Mouse (Mus musculus): ENCODE data around the gene Fahd1. TPM values are rescaled to one million over a fixed set of nuclear protein-coding genes. Genes with fewer than 3 reads are reported as not detected.

Fahd1 gene
- total RNA-seq, 4 experiments from 2014 or later = 26.4 to 36.0 (median 32.1) TPM

- DNase-seq = no peak
These were observed 2.8 kb downstream of the Fahd1 start for GRCm38 (mm10) chr17:24847386-24847785.

DNA sequence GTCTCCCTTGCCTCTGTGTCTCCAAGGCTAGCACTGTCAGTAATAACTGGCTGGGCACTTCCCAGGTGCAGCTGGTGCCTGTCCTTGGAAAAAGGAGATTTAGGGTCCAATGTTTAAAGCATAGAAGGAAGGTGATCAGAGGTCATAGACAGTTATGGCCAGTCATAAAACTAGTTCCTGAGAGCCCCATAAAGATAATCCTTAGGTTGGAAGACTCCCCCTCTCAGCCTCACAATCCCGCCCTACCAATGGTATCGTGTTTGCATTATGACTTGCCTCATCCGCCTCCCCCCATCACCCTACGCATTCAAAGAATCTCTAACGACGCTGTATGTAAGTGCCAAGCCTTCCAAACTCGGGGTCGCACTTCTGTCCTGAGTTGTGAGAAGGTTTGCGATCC lies 5.6 kb downstream of the Fahd1 start:
- DNase-seq = no peak

DNA sequence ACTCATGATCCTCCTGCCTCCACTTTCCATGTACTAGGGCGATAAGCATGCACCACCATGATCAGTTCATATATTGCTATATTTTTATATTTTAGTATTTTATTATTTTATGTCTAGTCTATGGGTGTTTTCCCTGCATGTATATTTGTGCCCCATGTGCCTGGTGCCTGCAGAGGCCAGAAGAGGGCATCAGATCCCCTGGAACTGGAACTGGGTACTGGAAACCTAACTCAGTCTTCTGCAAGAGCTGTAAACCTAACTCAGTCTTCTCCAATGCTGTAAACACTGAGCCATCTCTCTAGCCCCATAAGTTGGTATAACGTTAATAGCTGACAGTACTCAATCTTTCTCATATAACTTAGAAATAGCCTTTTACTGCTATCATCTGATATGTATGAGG lies 7.5 kb downstream of the Fahd1 start:
- DNase-seq = no peak

DNA sequence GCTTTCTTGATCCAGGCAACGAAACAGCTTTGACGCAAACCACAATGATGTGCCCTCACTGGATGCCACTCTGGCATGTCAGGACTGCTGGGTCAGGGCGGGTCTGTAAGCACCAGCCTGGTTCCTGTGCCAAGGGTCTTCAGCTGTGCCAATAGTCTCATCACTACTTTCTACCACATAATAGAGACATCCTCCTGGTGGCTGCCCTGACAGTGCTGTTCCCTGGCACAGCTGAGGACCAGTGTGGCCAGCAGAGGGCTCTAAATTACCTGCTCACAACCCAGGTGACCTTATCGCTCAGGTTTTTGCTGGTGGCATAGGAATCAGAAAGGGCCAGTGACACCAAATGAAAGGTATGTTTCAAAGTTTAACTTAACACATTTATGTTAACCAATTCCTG lies 9.0 kb downstream of the Fahd1 start:
- no peak for DNase-seq

GRCm38 (mm10) chr17:24840341-24840740 lies 9.8 kb downstream of the Fahd1 start:
- no peak for DNase-seq

DNA sequence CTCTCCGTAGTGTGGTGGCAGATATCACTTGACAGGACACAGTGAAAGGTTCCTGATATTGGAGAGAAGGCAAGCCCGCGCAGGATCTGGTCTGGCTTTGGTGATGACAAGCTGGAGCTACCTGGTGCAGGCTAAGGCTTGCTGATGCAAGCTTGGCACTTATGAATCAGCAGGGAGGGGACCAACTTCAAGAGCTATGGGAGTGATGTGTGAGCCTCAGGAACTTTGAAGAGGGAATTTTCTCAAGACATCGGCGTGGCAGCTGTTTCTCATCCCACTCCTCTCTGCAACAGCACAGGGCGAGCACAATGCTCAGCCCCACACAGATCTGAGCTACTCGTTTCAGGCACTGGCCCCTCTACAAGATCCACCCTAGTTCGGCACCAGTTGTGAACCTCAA lies 10.3 kb downstream of the Fahd1 start, which contains the start of gene Hagh:
TSS of gene Hagh (plus strand) at position 302 of the 400 bp plus-strand sequence.
- DNase-seq = no peak

DNA sequence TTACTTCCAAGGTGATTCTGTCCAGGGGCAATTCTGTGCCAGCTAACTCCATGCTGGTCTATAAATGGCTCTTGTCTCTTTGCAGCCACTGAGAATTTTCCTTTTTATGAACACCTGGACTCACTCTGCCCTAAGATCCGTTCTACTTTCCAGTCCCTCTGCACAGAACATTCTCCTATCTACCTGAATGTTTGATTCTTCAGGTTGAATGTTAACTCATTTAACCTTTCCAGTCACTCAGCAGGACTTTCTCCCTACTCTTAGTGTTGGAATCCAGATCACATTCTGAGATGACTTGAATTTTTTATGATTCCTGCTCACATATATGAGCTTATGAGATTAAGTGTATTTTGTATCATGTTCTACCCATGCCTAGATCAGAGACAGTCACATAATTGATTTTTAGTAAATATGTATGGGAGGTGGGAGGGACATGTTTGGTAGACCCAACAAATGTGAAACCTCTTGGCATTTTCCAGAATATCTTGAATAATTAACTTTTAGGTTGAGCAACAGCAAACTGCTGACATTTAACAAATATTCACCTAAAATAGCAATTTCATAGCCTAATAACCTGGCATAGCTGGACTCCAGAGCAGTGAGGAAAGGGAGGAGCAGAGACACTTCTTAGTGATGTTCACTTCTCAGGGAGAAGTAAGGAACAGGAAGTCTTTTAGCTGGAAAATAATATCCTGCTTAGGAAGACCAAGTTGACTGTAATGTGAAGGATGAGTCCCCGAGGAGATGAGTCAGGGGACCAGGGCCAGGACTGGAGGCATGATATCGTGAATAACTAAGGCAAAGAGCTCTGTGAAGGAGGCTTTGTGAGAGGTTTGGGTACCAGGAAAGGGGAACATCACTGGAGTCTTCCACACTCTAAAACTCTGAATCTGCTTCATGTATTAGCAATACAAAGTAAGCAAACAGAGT lies 28.5 kb downstream of the Fahd1 start:
- no peak for DNase-seq

DNA sequence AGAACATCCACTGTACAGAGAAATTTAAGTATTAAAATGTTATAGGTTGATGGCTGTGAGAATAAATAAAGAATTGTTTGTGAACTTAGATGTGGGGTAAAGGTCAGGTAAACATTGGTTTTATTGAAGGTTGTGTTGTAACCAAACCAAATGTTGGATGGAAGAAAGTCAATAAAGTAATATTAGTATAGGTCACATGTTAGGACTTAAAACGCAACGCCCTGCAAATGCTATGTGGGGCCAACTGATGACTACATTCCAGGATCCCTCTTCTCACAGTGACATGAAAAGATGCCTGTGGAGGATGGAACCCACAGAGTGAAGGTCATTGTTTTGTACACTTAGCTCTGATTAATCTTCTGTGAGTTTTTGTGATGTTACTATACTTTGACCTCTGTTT lies 30.7 kb downstream of the Fahd1 start:
- no peak for DNase-seq

DNA sequence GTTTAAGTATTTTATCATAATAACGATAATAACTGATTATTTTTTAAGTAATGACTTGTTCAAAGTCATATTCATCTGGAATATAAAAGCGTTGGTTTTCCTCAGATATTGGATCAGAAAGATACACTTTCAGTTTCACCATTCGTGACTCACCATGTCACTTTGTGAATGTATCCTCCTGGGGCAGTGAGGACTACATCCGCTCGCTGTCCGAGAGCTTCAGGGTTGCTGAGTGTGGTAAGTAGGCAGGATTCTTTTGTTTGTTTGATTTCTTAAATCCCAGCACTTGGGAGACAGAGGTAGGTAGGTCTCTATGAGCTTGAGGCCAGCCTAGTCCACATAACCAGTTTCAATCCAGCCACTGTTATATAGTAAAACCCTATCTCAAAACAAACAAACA lies 32.0 kb downstream of the Fahd1 start:
- DNase-seq = no peak

DNA sequence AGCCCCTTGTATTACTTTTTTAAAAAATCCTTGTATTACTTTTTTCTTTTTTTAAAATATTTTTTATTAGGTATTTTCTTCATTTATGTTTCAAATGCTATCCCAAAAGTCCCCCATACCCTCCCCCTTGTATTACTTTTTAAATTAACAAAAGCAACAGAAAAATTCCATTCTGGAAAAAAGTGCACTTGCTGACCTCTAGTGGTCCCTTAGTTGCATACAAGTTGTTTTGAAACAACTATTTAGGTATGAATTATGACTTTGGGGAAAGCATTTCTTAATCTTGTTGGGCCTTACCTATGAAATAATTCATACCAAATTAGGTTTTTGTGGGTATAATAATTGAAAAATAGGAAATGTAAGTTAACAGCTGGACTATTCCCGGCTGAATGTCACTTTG lies 32.7 kb downstream of the Fahd1 start:
- DNase-seq = no peak

- DNase-seq = no peak
These were observed 34.9 kb downstream of the Fahd1 start for GRCm38 (mm10) chr17:24815256-24815655.

GRCm38 (mm10) chr17:24812215-24812614 lies 37.9 kb downstream of the Fahd1 start:
- no peak for DNase-seq

GRCm38 (mm10) chr17:24811211-24811610 lies 39.0 kb downstream of the Fahd1 start:
- no peak for DNase-seq

DNA sequence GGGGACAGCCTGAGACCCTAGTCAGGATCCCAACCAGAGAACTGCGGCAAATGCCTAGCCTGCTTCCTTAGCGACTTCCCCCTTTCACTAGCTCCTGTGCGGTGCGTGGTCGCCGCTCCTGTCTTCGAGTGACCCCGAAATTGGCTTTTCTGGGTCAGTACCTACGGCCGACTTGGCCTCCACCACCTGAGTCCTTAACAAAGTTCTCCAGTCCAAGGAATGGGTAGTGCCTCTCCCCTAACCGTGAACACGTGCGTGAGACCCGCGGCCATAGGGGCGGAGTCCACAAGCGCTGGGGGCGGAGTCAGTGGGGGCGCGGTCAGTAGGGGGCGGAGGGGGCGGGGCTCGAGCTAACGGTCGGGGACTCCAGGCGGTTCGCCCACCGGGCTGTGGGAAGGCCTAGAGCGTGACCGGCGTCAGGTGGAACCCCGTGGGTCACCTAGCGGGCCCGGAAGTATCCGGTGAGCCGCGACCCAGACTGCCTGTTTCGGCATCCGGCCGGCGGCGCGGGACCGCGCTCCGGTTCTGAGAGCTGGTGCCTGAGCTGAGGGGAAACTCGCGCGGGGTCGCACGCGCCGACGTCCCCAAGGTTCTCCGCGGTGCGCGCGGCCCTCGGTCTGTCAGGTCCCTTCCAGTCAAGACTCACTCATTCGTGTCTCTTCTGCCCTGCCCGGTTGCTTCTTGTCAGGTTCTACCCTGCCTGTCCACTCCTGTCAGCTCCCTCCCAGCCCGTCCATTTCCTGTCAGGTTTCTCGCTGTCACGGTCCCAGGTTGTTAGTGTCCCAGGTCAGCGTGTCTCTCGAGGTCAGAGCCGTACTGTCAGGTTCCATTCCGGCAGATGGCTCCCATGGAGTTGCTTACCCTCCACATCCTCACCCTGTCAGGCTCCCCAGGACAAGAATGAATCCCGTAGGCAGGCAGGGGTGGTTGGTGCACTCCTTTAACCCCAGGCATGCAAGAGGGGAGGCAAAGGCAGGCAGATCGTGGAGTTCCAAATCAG lies 45.9 kb downstream of the Fahd1 start, which contains the start of gene Meiob:
TSS of gene Meiob (plus strand) at position 338 of the 1,000 bp plus-strand sequence.
- DNase-seq = peak; percentile 56

DNA sequence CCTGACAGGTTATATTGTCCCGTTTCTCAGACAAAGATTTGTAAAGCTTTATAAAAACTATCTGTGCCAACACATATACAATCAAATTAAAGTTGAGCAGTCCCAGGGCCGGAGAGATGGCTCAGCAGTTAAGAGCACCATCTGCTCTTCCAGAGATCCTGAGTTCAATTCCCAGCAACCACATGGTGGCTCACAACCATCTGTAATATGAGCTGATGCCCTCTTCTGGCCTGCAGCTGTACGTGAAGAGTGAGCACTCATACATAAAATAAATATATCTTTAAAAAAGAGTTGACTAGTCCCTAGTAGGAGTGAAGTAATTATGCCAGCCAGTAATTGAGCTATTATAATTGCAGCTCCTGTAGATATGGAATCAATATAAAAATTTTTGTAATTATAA lies 49.6 kb downstream of the Fahd1 start:
- no peak for DNase-seq

DNA sequence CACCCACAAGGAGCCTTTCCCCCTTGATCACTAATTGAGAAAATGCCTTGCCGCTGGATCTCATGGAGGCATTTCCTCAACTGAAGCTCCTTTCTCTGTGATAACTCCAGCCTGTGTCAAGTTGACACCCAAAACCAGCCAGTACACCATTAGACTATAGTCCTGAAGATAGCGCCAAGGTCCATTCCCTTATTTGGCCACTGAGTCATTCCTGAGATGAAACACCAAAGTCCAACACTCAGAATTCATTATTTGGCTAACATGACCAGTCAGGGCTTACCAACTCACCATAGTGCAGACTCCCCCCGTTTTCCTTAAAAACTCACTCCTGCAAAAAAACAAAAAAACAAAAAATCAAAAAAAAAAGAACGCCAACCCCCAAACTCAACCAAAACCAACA lies 50.7 kb downstream of the Fahd1 start:
- no peak for DNase-seq

Other genes starting within 250 kb of the Fahd1 start
- 100 to 1,000 TPM in 3 of 4 experiments, 10 to 100 TPM in 1; 79.2 to 135 (median 111) TPM for gene Tsc2, start 217.7 kb downstream of the Fahd1 start, total RNA-seq (2022)
- 10 to 100 TPM in 3 of 4 experiments, 1 to 10 TPM in 1; 9.0 to 17.3 (median 12.1) TPM for gene Nthl1, start 217.7 kb downstream of the Fahd1 start, total RNA-seq (2022)
- gene Slc9a3r2, start 200.0 kb downstream of the Fahd1 start, total RNA-seq (2022) = 10 to 100 TPM; 45.9 to 78.6 (median 73.7) TPM
- not detected for gene Npw, start 191.9 kb downstream of the Fahd1 start, total RNA-seq (2022)
- 10 to 100 TPM; 44.9 to 59.4 (median 50.8) TPM for gene Zfp598, start 180.7 kb downstream of the Fahd1 start, total RNA-seq (2022)
- 1 to 10 TPM; 2.4 to 5.5 (median 3.8) TPM for gene Syngr3, start 160.4 kb downstream of the Fahd1 start, total RNA-seq (2022)
- gene Gfer, start 154.2 kb downstream of the Fahd1 start, total RNA-seq (2022) = 10 to 100 TPM; 31.7 to 35.6 (median 32.6) TPM
- 10 to 100 TPM in 1 of 4 experiments, 1 to 10 TPM in 3; 2.8 to 14.8 (median 7.5) TPM for gene Noxo1, start 154.1 kb downstream of the Fahd1 start, total RNA-seq (2022)
- gene Tbl3, start 142.7 kb downstream of the Fahd1 start, total RNA-seq (2022) = 10 to 100 TPM; 34.3 to 40.5 (median 38.2) TPM
- gene Rnf151, start 132.3 kb downstream of the Fahd1 start, total RNA-seq (2022) = not detected
- gene Rps2, start 132.2 kb downstream of the Fahd1 start, total RNA-seq (2022) = 100 to 1,000 TPM; 571 to 651 (median 615) TPM
- 100 to 1,000 TPM; 199 to 268 (median 237) TPM for gene Ndufb10, start 125.9 kb downstream of the Fahd1 start, total RNA-seq (2022)
- gene Rpl3l, start 122.5 kb downstream of the Fahd1 start, total RNA-seq (2022) = under 1 TPM in 1 of 4 experiments, not detected in 3; 0.49 TPM
- 10 to 100 TPM; 87.3 to 91.3 (median 89.0) TPM for gene Msrb1, start 113.7 kb downstream of the Fahd1 start, total RNA-seq (2022)
- gene Hs3st6, start 97.4 kb downstream of the Fahd1 start, total RNA-seq (2022) = 1 to 10 TPM; 1.7 to 2.8 (median 2.4) TPM
- 1 to 10 TPM in 2 of 4 experiments, under 1 TPM in 2; 0.52 to 2.7 (median 1.1) TPM for gene Meiob, start 46.1 kb downstream of the Fahd1 start, total RNA-seq (2022)
- 10 to 100 TPM; 81.9 to 99.1 (median 92.7) TPM for gene Hagh, start 10.2 kb downstream of the Fahd1 start, total RNA-seq (2022)
- 1 to 10 TPM; 2.0 to 5.8 (median 2.7) TPM for gene Igfals, start 15.6 kb upstream of the Fahd1 start, total RNA-seq (2022)
- gene Nubp2, start 36.0 kb upstream of the Fahd1 start, total RNA-seq (2022) = 10 to 100 TPM; 58.9 to 66.0 (median 61.5) TPM
- 10 to 100 TPM; 31.5 to 34.0 (median 33.7) TPM for gene Spsb3, start 36.3 kb upstream of the Fahd1 start, total RNA-seq (2022)
- gene Eme2, start 44.7 kb upstream of the Fahd1 start, total RNA-seq (2022) = 10 to 100 TPM; 43.6 to 80.7 (median 66.3) TPM
- gene Mrps34, start 44.8 kb upstream of the Fahd1 start, total RNA-seq (2022) = 100 to 1,000 TPM; 120 to 201 (median 138) TPM
- 100 to 1,000 TPM in 2 of 4 experiments, 10 to 100 TPM in 2; 73.5 to 148 (median 104) TPM for gene Nme3, start 46.1 kb upstream of the Fahd1 start, total RNA-seq (2022)
- 100 to 1,000 TPM in 3 of 4 experiments, 10 to 100 TPM in 1; 96.1 to 271 (median 177) TPM for gene Mapk8ip3, start 86.6 kb upstream of the Fahd1 start, total RNA-seq (2022)
- 10 to 100 TPM; 28.0 to 38.5 (median 30.7) TPM for gene Jpt2, start 110.3 kb upstream of the Fahd1 start, total RNA-seq (2022)
- gene Cramp1l, start 165.4 kb upstream of the Fahd1 start, total RNA-seq (2022) = 10 to 100 TPM; 22.0 to 33.2 (median 25.4) TPM
- gene Ift140, start 165.7 kb upstream of the Fahd1 start, total RNA-seq (2022) = 10 to 100 TPM; 31.7 to 45.0 (median 38.1) TPM
- gene Tmem204, start 233.2 kb upstream of the Fahd1 start, total RNA-seq (2022) = 10 to 100 TPM; 35.3 to 56.0 (median 52.6) TPM

Measured in adrenal gland, adult 8-10 months (tissue).